Mouse (Mus musculus) forebrain, postnatal 0 days (tissue): ENCODE measurements at regions not wholly inside any gene's neighbourhood (a gene's known extent, or its start where the extent isn't known, plus 50 kb on each side); places are given as distances from the start of the nearest gene placed in this dataset.

ENCODE experiments used
- ATAC-seq: fragments of 200-750 bp; cut with Nextera tagmentation; 2 replicates; pipeline ENCODE4 v1.8.0; 2017; ENCODE audit warnings: mild to moderate bottlenecking, moderate library complexity
- DNase-seq: peaks from one replicate; pipeline ENCODE4 v3.0.0-alpha.2; 2015
- H3K27ac ChIP-seq: fragments of 300-500 bp; sonication (generic); 2 replicates; pipeline ENCODE4 v1.5.1; 2014; ENCODE audit warnings: low read depth, mild to moderate bottlenecking, antibody characterized with exemption, low read length, moderate library complexity, mixed read lengths
- H3K27me3 ChIP-seq: fragments of 300-500 bp; sonication (generic); 2 replicates; pipeline ENCODE4 v1.6.1; 2014; ENCODE audit warnings: mild to moderate bottlenecking, low read length, mixed read lengths; ENCODE audit not compliant: insufficient read depth
- H3K36me3 ChIP-seq: fragments of 300-500 bp; sonication (generic); 2 replicates; pipeline ENCODE4 v1.6.1; 2014; ENCODE audit warnings: mild to moderate bottlenecking, moderate library complexity; ENCODE audit not compliant: insufficient read depth
- H3K4me1 ChIP-seq: fragments of 300-500 bp; sonication (generic); 2 replicates; pipeline ENCODE4 v1.6.1; 2014; ENCODE audit warnings: antibody characterized with exemption; ENCODE audit not compliant: insufficient read depth
- H3K4me2 ChIP-seq: fragments of 300-500 bp; sonication (generic); 2 replicates; pipeline ENCODE4 v1.6.1; 2014; ENCODE audit warnings: low read depth, mild to moderate bottlenecking, moderate library complexity
- H3K4me3 ChIP-seq: fragments of 300-500 bp; sonication (generic); 2 replicates; pipeline ENCODE4 v1.5.1; 2014; ENCODE audit warnings: low read depth, low read length, mixed read lengths
- H3K9ac ChIP-seq: fragments of 300-500 bp; sonication (generic); 2 replicates; pipeline ENCODE4 v1.6.1; 2014; ENCODE audit warnings: mild to moderate bottlenecking
- H3K9me3 ChIP-seq: fragments of 300-500 bp; sonication (generic); 2 replicates; pipeline ENCODE4 v1.6.1; 2016; ENCODE audit warnings: low read length
- CTCF ChIP-seq: sonication (generic); IDR thresholded peaks from 2 replicates; pipeline ENCODE4 v1.5.1; 2016; ENCODE audit warnings: antibody characterized with exemption, control low read depth, low read depth
- WGBS: fragments of 180-500 bp; shearing (Covaris S2); extraction: QIAGEN DNeasy Blood & Tissue Kit; methylation state at CpG from one replicate; pipeline ENCODE4 v1.1.7; 2014; 5-methylcytosine and 5-hydroxymethylcytosine counted together

DNA sequence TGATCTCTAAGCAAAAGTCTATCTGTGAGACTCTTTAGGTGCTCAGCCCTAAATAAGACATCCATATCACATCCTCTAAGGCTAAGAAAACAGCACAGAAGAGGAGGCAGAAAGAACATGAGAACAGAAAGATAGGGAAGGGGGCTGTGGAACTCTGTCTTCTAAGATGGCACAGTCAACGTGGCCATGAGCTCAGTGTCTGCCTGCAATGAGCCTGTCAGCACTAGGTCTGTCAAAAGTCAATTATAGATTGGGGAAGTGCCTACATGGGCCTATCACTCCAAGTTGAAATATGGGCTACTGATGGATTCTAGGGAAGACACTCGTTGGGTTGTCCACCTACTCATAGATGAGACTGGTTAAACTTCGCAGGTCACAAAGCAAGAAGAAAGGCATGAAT, 146.2 kb downstream of the Dhx15 start:
- H3K27ac ChIP-seq = no peak overlapping the region
- WGBS = 86% methylated on average over 3 of the region's 3 CpGs
- TF ChIP-seq CTCF = no peak
- DNase-seq = no peak
- H3K9ac ChIP-seq = no peak overlapping the region
- no peak overlapping the region for H3K4me3 ChIP-seq
- no peak for ATAC-seq
- no peaks in the 10 kb centered on the region for H3K9me3 ChIP-seq
- no peaks in the 10 kb centered on the region for H3K36me3 ChIP-seq
- H3K27me3 ChIP-seq = no peaks in the 10 kb centered on the region
- no peaks in the 10 kb centered on the region for H3K4me1 ChIP-seq
- H3K4me2 ChIP-seq = no peak overlapping the region

- H3K9me3 ChIP-seq = no peaks in the 10 kb centered on the region
- no peaks in the 10 kb centered on the region for H3K4me1 ChIP-seq
- 91% methylated on average over 3 of the region's 3 CpGs for WGBS
- no peaks in the 10 kb centered on the region for H3K36me3 ChIP-seq
- no peak for TF ChIP-seq CTCF
- no peaks in the 10 kb centered on the region for H3K27me3 ChIP-seq
- H3K4me2 ChIP-seq = no peak overlapping the region
- H3K9ac ChIP-seq = no peak overlapping the region
- no peak overlapping the region for H3K4me3 ChIP-seq
- DNase-seq (no peak), ATAC-seq (no peak)
- no peak overlapping the region for H3K27ac ChIP-seq
Observed at GRCm38 (mm10) chr5:52041447-52041846, 148.9 kb downstream of the Dhx15 start.

DNA sequence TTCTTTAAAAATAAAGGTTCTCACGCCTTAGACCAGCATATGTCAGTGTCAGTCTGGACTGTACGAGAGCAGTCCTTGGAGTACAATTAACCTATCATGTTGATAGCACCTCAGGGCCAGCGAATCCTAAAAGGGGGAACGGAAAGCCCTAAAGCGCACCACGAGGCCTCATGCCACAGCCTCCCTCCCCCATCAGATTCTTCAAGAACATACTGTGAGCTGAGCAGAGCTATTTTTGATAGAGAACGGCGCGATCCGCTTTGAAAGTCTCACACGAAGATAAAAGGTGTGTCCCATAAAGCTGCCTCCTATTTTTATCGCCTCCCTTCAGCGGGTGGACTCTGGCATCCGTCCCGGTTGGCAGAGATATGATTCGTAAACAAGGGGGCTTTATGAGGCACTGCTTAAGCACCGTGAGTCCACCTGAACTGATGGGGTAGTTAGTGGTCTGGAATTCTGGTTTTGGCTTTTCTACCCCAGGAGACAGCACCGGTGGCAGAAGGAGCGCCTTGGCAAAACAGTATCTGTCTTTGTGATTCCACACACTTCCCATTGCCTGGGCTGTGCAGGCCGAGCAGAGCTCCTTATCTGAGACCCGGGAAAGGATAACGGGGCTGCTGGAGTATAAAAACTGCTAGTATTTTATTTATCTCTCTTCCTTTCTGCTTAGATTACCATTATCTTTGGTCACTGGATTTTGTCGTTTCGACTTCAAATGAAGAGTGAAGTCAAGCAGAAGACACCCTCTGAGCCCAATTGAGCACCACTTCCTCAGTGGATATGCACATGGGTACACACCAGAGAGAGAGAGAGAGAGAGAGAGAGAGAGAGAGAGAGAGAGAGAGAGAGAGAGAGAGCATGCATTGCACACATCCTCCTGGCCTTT, 149.6 kb downstream of the Dhx15 start:
- ATAC-seq (peak; percentile 62), DNase-seq (peak; percentile 25)
- no peak for TF ChIP-seq CTCF
- WGBS = 50% methylated on average over 24 of the region's 24 CpGs
- Histone ChIP-seq H3K27ac (no peak overlapping the region), H3K9me3 (no peaks in the 10 kb centered on the region), H3K36me3 (no peaks in the 10 kb centered on the region), H3K4me1 (no peaks in the 10 kb centered on the region), H3K9ac (no peak overlapping the region), H3K4me2 (peak overlapping the region; percentile 10; the same call in 1 of the 2 replicates), H3K27me3 (no peaks in the 10 kb centered on the region), H3K4me3 (no peak overlapping the region)

DNA sequence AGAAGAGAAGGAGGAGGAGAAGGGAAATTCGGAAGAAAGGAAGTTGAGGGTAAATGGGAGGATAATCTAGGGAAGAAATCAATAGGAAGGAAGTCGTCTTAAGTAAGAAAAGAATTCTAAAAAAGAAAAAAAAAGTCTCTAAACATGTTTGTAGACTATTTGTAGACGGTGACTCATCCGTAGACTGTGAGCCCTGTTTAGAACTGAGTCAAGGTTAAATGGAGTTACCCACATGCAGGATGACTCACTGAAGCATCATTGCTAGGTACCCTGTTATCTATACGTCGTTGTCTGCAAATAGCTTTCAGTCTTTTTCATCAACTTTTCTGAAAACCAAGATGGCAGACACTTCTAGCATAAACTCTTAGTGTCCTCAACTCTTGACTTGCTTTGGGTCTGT, 155.0 kb downstream of the Dhx15 start:
- Histone ChIP-seq H3K27me3 (no peaks in the 10 kb centered on the region), H3K9me3 (no peaks in the 10 kb centered on the region), H3K4me1 (no peaks in the 10 kb centered on the region), H3K9ac (no peak overlapping the region), H3K27ac (no peak overlapping the region), H3K4me3 (no peak overlapping the region), H3K36me3 (no peaks in the 10 kb centered on the region), H3K4me2 (no peak overlapping the region)
- WGBS = 86% methylated on average over 6 of the region's 6 CpGs
- ATAC-seq (no peak), DNase-seq (no peak)
- TF ChIP-seq CTCF = no peak

DNA sequence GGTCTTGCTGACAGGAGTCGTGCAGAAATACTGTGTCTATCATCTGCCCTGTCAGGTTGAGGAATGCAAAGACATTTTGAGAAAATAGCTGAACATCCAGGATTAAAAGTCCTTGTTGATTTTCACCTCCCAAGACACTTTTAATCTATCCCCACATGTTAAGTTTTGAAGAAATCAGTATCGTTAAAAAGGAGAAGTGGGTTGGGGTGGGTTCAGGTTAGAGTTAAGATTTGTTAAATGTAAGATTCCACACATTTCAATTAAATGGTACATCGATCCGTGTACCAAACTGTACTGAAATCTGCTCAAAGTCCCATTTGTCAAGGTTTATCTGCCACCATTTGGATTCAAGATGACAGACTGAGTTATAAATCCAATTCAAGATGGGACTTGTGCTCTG, 162.8 kb downstream of the Dhx15 start:
- 91% methylated on average over 4 of the region's 4 CpGs for WGBS
- H3K27me3 ChIP-seq = no peaks in the 10 kb centered on the region
- no peaks in the 10 kb centered on the region for H3K36me3 ChIP-seq
- no peak overlapping the region for H3K4me2 ChIP-seq
- H3K27ac ChIP-seq = no peak overlapping the region
- H3K4me3 ChIP-seq = no peak overlapping the region
- no peak for DNase-seq
- no peak for TF ChIP-seq CTCF
- no peaks in the 10 kb centered on the region for H3K9me3 ChIP-seq
- no peaks in the 10 kb centered on the region for H3K4me1 ChIP-seq
- no peak for ATAC-seq
- no peak overlapping the region for H3K9ac ChIP-seq

- H3K4me1 ChIP-seq = no peaks in the 10 kb centered on the region
- H3K27ac ChIP-seq = no peak overlapping the region
- DNase-seq (no peak), ATAC-seq (no peak)
- H3K9ac ChIP-seq = no peak overlapping the region
- no peak for TF ChIP-seq CTCF
- H3K4me3 ChIP-seq = no peak overlapping the region
- no peak overlapping the region for H3K4me2 ChIP-seq
- WGBS = 68% methylated on average over 3 of the region's 3 CpGs
- no peaks in the 10 kb centered on the region for H3K27me3 ChIP-seq
- no peaks in the 10 kb centered on the region for H3K36me3 ChIP-seq
- no peaks in the 10 kb centered on the region for H3K9me3 ChIP-seq
Observed at GRCm38 (mm10) chr5:52026148-52026547, 164.2 kb downstream of the Dhx15 start.

DNA sequence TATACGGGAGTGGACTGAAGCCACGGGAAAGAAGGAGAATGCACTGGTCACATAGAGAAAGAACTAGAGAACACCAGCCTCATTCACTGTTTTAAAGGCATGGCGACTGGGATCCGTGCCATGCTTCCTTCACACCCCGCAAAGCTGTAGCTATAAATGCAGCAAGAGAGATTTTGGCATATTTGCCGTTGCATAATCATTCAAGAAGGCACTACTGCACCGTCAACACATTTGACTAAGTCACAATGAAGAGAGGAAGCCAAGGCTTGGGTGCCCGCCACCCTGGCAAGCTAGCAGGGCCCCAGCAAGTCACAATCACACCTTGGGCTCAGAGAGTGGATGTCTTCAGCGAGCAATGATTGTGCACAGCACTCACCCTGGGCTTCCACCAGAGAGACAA, 167.1 kb downstream of the Dhx15 start:
- Histone ChIP-seq H3K4me2 (no peak overlapping the region), H3K27ac (no peak overlapping the region), H3K4me1 (no peaks in the 10 kb centered on the region), H3K9ac (no peak overlapping the region), H3K27me3 (no peaks in the 10 kb centered on the region), H3K4me3 (no peak overlapping the region), H3K36me3 (no peaks in the 10 kb centered on the region), H3K9me3 (no peaks in the 10 kb centered on the region)
- TF ChIP-seq CTCF = no peak
- DNase-seq (peak; percentile 85), ATAC-seq (peak; percentile 89)
- 30% methylated on average over 9 of the region's 9 CpGs for WGBS
